Mouse (Mus musculus) CD4-positive, CD25-positive, alpha-beta regulatory T cell, adult 4 months (primary cell): ENCODE measurements around the gene Sec62. TPM values are rescaled to one million over a fixed set of nuclear protein-coding genes. Genes with fewer than 3 reads are reported as not detected.
A peak's percentile ranks its signal among the peaks of the same experiment; 100 is the strongest.

ENCODE experiments used
- ATAC-seq: one replicate; pipeline ENCODE4 v1.8.0; 2017
- polyA plus RNA-seq, 2 experiments: library from polyadenylated mRNA; unstranded; fragments of 100-300 nt; shearing (Covaris generic); gene quantifications; one replicate each; pipeline ENCODE4 v1.2.1; 2017

The Sec62 gene
- 100 to 1,000 TPM in 1 of 2 experiments, 10 to 100 TPM in 1; 51.5 to 103 TPM for polyA plus RNA-seq

- peak; percentile 89 for ATAC-seq
Observed at GRCm38 (mm10) chr3:30792737-30793402, at the start of gene Sec62. Sec62 (plus strand) TSS chr3:30792875.

- no peak for ATAC-seq
Observed at GRCm38 (mm10) chr3:30742891-30743290, 49.8 kb upstream of the Sec62 start.

- ATAC-seq, result no peak
Observed at GRCm38 (mm10) chr3:30746006-30746405, 46.7 kb upstream of the Sec62 start, which contains the start of gene Samd7. Samd7 (plus strand) TSS chr3:30746293.

GRCm38 (mm10) chr3:30748316-30748715 is 44.4 kb upstream of the Sec62 start:
- no peak for ATAC-seq

- no peak for ATAC-seq
Observed at GRCm38 (mm10) chr3:30754696-30755095, 38.0 kb upstream of the Sec62 start.

GRCm38 (mm10) chr3:30764877-30765276 is 27.8 kb upstream of the Sec62 start:
- peak; percentile 43 for ATAC-seq

GRCm38 (mm10) chr3:30765311-30766027 is 27.2 kb upstream of the Sec62 start:
- peak; percentile 49 for ATAC-seq

- no peak for ATAC-seq
Observed at GRCm38 (mm10) chr3:30766177-30766576, 26.5 kb upstream of the Sec62 start.

GRCm38 (mm10) chr3:30767271-30767670 is 25.4 kb upstream of the Sec62 start:
- no peak for ATAC-seq

- no peak for ATAC-seq
Observed at GRCm38 (mm10) chr3:30769755-30770515, 22.7 kb upstream of the Sec62 start.

- no peak for ATAC-seq
Observed at GRCm38 (mm10) chr3:30771560-30771959, 21.1 kb upstream of the Sec62 start.

- no peak for ATAC-seq
Observed at GRCm38 (mm10) chr3:30772631-30773030, 20.0 kb upstream of the Sec62 start.

GRCm38 (mm10) chr3:30774677-30775076 is 18.0 kb upstream of the Sec62 start:
- ATAC-seq, result no peak

GRCm38 (mm10) chr3:30777984-30778383 is 14.7 kb upstream of the Sec62 start:
- no peak for ATAC-seq

GRCm38 (mm10) chr3:30788531-30788930 is 4.1 kb upstream of the Sec62 start:
- ATAC-seq, result no peak

GRCm38 (mm10) chr3:30793403-30794221 is 937 bp downstream of the Sec62 start:
- peak; percentile 50 for ATAC-seq

- ATAC-seq, result no peak
Observed at GRCm38 (mm10) chr3:30802171-30802570, 9.5 kb downstream of the Sec62 start.

- ATAC-seq, result no peak
Observed at GRCm38 (mm10) chr3:30812881-30813280, 20.2 kb downstream of the Sec62 start.

- no peak for ATAC-seq
Observed at GRCm38 (mm10) chr3:30818630-30819125, 26.0 kb downstream of the Sec62 start.

GRCm38 (mm10) chr3:30822163-30822562 is 29.5 kb downstream of the Sec62 start:
- ATAC-seq, result no peak

- ATAC-seq, result no peak
Observed at GRCm38 (mm10) chr3:30826069-30826468, 33.4 kb downstream of the Sec62 start.
